Mouse (Mus musculus) ovary, adult 18-20 months (tissue): ENCODE results near the gene Zfp710.

Experiments used
- DNase-seq: peaks from one replicate; pipeline ENCODE4 v3.0.0; 2022; ENCODE audit warnings: low spot score, mixed read lengths

Gene Zfp710

GRCm38 (mm10) chr7:80078792-80079301 lies 54.2 kb downstream of the Zfp710 start:
- peak; percentile 62 for DNase-seq

GRCm38 (mm10) chr7:80081586-80082554 lies 57.3 kb downstream of the Zfp710 start:
- no peak for DNase-seq

- no peak for DNase-seq
These were observed 59.9 kb downstream of the Zfp710 start for GRCm38 (mm10) chr7:80084484-80084931.

- DNase-seq = no peak
These were observed 61.5 kb downstream of the Zfp710 start for GRCm38 (mm10) chr7:80085970-80086715.

GRCm38 (mm10) chr7:80088191-80088590 lies 63.6 kb downstream of the Zfp710 start:
- DNase-seq = no peak

- DNase-seq = no peak
These were observed 65.8 kb downstream of the Zfp710 start for GRCm38 (mm10) chr7:80090191-80091003.

GRCm38 (mm10) chr7:80091004-80091865 lies 66.6 kb downstream of the Zfp710 start:
- DNase-seq = no peak

- DNase-seq = no peak
These were observed 67.2 kb downstream of the Zfp710 start for GRCm38 (mm10) chr7:80091866-80092210.

- DNase-seq = peak; percentile 59
These were observed 67.9 kb downstream of the Zfp710 start for GRCm38 (mm10) chr7:80092351-80093046.

GRCm38 (mm10) chr7:80094481-80094880 lies 69.9 kb downstream of the Zfp710 start:
- DNase-seq = no peak

GRCm38 (mm10) chr7:80095598-80096309 lies 71.1 kb downstream of the Zfp710 start:
- no peak for DNase-seq

GRCm38 (mm10) chr7:80098389-80098976 lies 73.9 kb downstream of the Zfp710 start:
- no peak for DNase-seq

GRCm38 (mm10) chr7:80103335-80103734 lies 78.7 kb downstream of the Zfp710 start:
- DNase-seq = no peak

GRCm38 (mm10) chr7:80105637-80106390 lies 81.2 kb downstream of the Zfp710 start:
- no peak for DNase-seq

GRCm38 (mm10) chr7:80106441-80106840 lies 81.8 kb downstream of the Zfp710 start:
- DNase-seq = no peak

GRCm38 (mm10) chr7:80111066-80112045 lies 86.7 kb downstream of the Zfp710 start:
- no peak for DNase-seq

- no peak for DNase-seq
These were observed 89.4 kb downstream of the Zfp710 start for GRCm38 (mm10) chr7:80113989-80114388.
